Mouse (Mus musculus): Measurements from ENCODE around the gene F11. TPM values are rescaled to one million over a fixed set of nuclear protein-coding genes. Genes with fewer than 3 reads are reported as not detected.

The F11 gene
- not detected in 2 replicates for polyA plus RNA-seq (2015; fragmentation: Nextera tagmentation; extraction: Ambion mirVana)

GRCm38 (mm10) chr8:45261920-45262319 is at the start of gene F11:
Gene F11, minus strand, starts transcription at chr8:45262031.
- Histone ChIP-seq H3K4me1 (no peaks in the 10 kb centered on the region), H3K27ac (no peak within 1 kb of the TSS), H3K9ac (no peak within 1 kb of the TSS), H3K36me3 (replicated peaks) (no peaks in the 10 kb centered on the region), H3K9me3 (no peaks in the 10 kb centered on the region), H3K27me3 (replicated peaks) (no peaks in the 10 kb centered on the region), H3K4me3 (no peak within 1 kb of the TSS), H3K4me2 (no peak within 1 kb of the TSS)
- ATAC-seq (replicated peaks) = no peak
- 88% methylated on average over 10 of the region's 10 CpGs for WGBS

DNA sequence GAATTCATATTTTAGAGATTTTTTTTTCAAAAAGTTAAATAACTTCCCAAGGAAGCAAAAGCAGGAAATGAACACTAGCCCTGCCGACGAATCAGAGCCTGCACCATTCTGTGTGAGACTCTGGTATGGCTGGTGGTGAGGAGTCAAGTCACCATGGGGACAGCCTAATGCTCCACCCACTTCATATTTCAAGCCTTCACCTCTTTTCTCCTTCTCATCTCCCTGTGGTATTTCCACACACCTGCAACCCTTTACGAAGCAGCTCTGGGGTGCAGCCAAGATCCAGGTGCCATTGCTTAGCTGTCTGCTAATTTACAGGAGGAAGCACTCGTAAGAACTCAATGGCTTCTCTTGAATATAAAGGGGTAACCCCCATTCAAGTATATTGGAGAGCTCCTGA is 49.1 kb upstream of the F11 start:
- Histone ChIP-seq H3K27me3 (replicated peaks) (no peaks in the 10 kb centered on the region), H3K4me2 (no peak overlapping the region), H3K27ac (no peak overlapping the region), H3K9me3 (no peaks in the 10 kb centered on the region), H3K4me1 (no peaks in the 10 kb centered on the region), H3K4me3 (no peak overlapping the region), H3K9ac (no peak overlapping the region), H3K36me3 (replicated peaks) (no peaks in the 10 kb centered on the region)
- 81% methylated on average over 4 of the region's 4 CpGs for WGBS
- ATAC-seq (replicated peaks) = no peak

DNA sequence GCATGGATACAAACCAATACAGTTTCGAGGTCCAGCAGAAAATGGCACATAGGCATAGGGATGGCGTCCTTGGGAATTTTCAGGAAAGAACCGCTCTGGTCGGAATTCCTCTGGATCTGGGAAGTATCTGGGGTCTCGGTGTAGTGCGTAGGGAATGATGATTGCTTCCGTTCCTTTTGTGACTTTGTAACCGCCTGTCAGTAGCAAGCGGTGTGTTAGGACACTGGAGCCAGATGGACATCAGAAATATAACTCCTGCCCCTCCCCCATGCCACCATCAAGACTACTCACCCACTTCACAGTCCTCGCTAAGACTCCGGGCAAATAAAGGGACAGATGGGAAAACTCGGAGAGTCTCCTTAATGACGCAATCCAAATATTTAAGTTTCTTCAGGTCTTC is 46.5 kb upstream of the F11 start, which contains the start of gene Gm45753:
Gm45753 (minus strand) TSS at position 101 of the 400 bp plus-strand sequence.
- no peaks in the 10 kb centered on the region for H3K9me3 ChIP-seq
- no peak within 1 kb of the TSS for H3K4me2 ChIP-seq
- H3K4me1 ChIP-seq = no peaks in the 10 kb centered on the region
- no peak within 1 kb of the TSS for H3K4me3 ChIP-seq
- no peak for ATAC-seq (replicated peaks)
- no peaks in the 10 kb centered on the region for H3K36me3 ChIP-seq (replicated peaks)
- no peak within 1 kb of the TSS for H3K27ac ChIP-seq
- no peak within 1 kb of the TSS for H3K9ac ChIP-seq
- H3K27me3 ChIP-seq (replicated peaks) = no peaks in the 10 kb centered on the region
- 91% methylated on average over 13 of the region's 13 CpGs for WGBS

GRCm38 (mm10) chr8:45305479-45305878 is 43.6 kb upstream of the F11 start:
- Histone ChIP-seq H3K36me3 (replicated peaks) (no peaks in the 10 kb centered on the region), H3K4me3 (no peak overlapping the region), H3K27me3 (replicated peaks) (no peaks in the 10 kb centered on the region), H3K4me1 (no peaks in the 10 kb centered on the region), H3K27ac (no peak overlapping the region), H3K4me2 (no peak overlapping the region), H3K9ac (no peak overlapping the region), H3K9me3 (no peaks in the 10 kb centered on the region)
- 85% methylated on average over 1 of the region's 1 CpGs for WGBS
- no peak for ATAC-seq (replicated peaks)

DNA sequence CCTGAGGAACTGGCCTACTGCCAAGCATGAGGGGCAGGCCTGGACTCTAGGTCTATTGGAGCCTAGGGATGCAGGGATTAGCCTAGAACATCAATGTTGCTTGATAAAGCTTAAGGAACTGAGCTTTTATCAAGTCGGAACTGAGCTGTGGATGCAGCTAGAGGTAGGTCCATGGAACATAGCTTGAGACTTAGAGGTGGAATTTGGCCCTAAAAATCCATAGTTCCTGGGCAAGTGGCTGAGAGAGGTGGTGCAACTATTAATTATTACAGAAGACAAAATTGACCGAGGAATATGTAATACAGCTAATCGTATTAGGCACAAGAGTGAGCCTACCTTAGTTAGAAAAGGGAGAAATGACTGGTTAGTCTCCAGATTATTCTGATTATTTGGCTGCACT is 42.5 kb upstream of the F11 start:
- no peak overlapping the region for H3K4me3 ChIP-seq
- no peaks in the 10 kb centered on the region for H3K27me3 ChIP-seq (replicated peaks)
- H3K9me3 ChIP-seq = no peaks in the 10 kb centered on the region
- ATAC-seq (replicated peaks) = no peak
- H3K4me2 ChIP-seq = no peak overlapping the region
- no peaks in the 10 kb centered on the region for H3K4me1 ChIP-seq
- no peak overlapping the region for H3K9ac ChIP-seq
- 92% methylated on average over 3 of the region's 3 CpGs for WGBS
- no peak overlapping the region for H3K27ac ChIP-seq
- no peaks in the 10 kb centered on the region for H3K36me3 ChIP-seq (replicated peaks)

DNA sequence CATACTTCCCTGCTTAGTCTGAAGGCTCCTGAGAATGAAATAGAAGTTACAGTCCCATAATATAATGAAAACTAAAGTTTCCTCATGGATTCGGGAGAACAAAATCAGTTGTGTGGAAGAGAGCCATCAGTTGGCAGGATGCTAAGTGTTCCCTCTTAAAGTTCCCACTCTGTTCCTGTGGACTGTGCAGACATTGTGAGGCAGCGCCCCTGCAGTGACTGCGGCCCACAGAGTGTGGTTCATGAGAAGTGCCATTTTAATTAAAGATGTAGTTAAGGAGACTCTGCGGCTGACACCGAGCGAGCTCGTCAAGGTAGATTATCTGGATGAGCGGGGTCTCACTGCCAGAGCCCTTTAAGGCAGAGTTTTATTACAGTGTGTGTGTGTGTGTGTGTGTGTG is 40.6 kb upstream of the F11 start:
- 59% methylated on average over 8 of the region's 8 CpGs for WGBS
- ATAC-seq (replicated peaks) = peak; percentile 56; the same call in 1 of the 2 replicates

DNA sequence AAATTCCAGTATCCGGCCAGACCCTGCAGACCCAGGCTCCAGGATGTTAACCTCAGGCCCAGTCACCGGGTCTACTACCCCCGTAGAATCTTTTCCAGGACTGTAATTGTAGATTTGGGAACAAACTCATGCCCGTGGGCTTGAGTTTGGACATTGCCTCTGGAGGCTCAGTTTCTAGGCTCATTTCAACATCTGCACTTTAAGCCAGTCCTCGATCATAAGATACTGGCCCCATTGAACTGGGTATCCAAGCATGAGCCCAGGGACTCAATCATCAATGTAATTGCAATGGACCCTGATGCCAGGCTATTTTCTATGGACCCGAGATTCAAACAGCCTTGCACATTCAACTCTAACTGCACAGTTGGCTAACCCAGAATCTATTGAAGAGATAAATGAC is 33.4 kb upstream of the F11 start:
- Histone ChIP-seq H3K9me3 (no peaks in the 10 kb centered on the region), H3K27ac (no peak overlapping the region), H3K4me3 (no peak overlapping the region), H3K4me2 (no peak overlapping the region), H3K36me3 (replicated peaks) (no peaks in the 10 kb centered on the region), H3K9ac (no peak overlapping the region), H3K27me3 (replicated peaks) (no peaks in the 10 kb centered on the region), H3K4me1 (no peaks in the 10 kb centered on the region)
- WGBS = 95% methylated on average over 6 of the region's 6 CpGs
- no peak for ATAC-seq (replicated peaks)

More for the DNA sequence above, 40.6 kb upstream of the F11 start:
- no peak overlapping the region for H3K9ac ChIP-seq
- no peak overlapping the region for H3K4me2 ChIP-seq
- no peaks in the 10 kb centered on the region for H3K9me3 ChIP-seq
- no peaks in the 10 kb centered on the region for H3K36me3 ChIP-seq (replicated peaks)
- no peaks in the 10 kb centered on the region for H3K4me1 ChIP-seq
- H3K4me3 ChIP-seq = no peak overlapping the region
- no peak overlapping the region for H3K27ac ChIP-seq
- H3K27me3 ChIP-seq (replicated peaks) = no peaks in the 10 kb centered on the region

DNA sequence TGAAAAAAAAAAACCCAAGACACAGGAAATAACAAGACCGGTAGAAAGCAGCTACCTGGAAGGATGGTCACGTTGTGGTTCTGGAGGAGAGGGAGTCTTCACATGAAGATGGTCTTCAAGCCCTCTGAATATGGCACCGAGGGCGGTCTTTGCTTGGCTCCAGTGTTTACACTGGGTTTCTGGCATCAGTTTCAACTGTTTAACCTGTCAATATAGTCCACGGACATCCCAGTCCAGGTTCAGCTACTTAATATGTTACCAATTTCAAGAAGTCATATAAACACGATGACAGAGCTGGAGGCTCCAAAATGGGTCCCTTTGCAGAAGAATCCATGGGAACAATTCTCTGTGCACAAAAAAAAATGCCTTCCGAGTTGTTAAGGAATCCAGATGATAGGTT is 32.9 kb upstream of the F11 start, which contains the start of gene Klkb1:
Klkb1 (minus strand) TSS at position 173 of the 400 bp plus-strand sequence.
- Histone ChIP-seq H3K9me3 (no peaks in the 10 kb centered on the region), H3K4me3 (no peak within 1 kb of the TSS), H3K36me3 (replicated peaks) (no peaks in the 10 kb centered on the region), H3K4me1 (no peaks in the 10 kb centered on the region), H3K27ac (no peak within 1 kb of the TSS), H3K4me2 (no peak within 1 kb of the TSS), H3K27me3 (replicated peaks) (no peaks in the 10 kb centered on the region), H3K9ac (no peak within 1 kb of the TSS)
- 92% methylated on average over 7 of the region's 7 CpGs for WGBS
- ATAC-seq (replicated peaks) = no peak

GRCm38 (mm10) chr8:45291790-45292189 is 30.0 kb upstream of the F11 start:
- no peaks in the 10 kb centered on the region for H3K36me3 ChIP-seq (replicated peaks)
- WGBS = 87% methylated on average over 2 of the region's 2 CpGs
- H3K9me3 ChIP-seq = no peaks in the 10 kb centered on the region
- no peaks in the 10 kb centered on the region for H3K27me3 ChIP-seq (replicated peaks)
- H3K4me2 ChIP-seq = no peak overlapping the region
- no peaks in the 10 kb centered on the region for H3K4me1 ChIP-seq
- H3K9ac ChIP-seq = no peak overlapping the region
- ATAC-seq (replicated peaks) = no peak
- H3K27ac ChIP-seq = no peak overlapping the region
- no peak overlapping the region for H3K4me3 ChIP-seq

DNA sequence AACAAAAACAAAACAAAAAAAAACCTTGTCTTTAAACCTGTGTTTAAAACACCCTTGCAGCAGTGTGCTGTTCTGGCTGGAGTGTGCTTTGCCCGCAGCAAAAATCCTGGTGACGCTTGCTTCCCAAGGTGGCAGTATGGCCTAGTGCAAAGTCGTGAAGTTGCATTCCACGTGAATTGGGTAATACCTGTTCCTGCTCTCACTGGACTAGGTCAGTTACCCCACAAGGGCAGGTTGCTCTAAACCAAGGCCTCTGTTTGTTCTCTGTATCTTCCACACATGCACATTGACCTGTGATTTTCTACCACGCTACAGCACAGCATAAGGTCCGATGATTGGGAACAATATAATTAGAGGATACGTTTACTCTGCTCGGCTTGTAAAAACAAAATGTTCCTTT is 19.8 kb upstream of the F11 start:
- Histone ChIP-seq H3K27me3 (replicated peaks) (no peaks in the 10 kb centered on the region), H3K4me2 (no peak overlapping the region), H3K9ac (no peak overlapping the region), H3K36me3 (replicated peaks) (no peaks in the 10 kb centered on the region), H3K9me3 (no peaks in the 10 kb centered on the region), H3K4me3 (no peak overlapping the region), H3K27ac (no peak overlapping the region), H3K4me1 (no peaks in the 10 kb centered on the region)
- 82% methylated on average over 8 of the region's 8 CpGs for WGBS
- no peak for ATAC-seq (replicated peaks)

DNA sequence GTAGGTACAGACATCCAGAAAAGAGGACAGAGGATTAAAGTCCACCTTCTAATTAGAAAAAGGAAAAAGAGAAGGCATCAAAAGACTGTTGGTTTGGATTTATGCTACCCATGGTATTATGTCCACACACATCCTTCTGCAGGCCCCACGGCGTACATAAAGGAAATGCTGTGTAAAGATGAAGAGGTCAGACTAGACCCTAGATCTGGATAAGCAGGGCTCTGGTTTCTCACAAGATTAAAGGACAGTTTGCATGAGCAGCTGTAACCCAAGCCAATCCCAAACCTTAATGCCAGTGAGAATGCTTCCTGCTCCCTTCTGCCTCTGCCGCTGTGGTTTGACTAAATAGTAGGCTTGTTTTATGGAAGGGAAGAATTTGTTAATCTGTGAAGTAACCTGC is 15.6 kb upstream of the F11 start:
- no peak overlapping the region for H3K9ac ChIP-seq
- H3K36me3 ChIP-seq (replicated peaks) = no peaks in the 10 kb centered on the region
- WGBS = 79% methylated on average over 3 of the region's 3 CpGs
- H3K9me3 ChIP-seq = no peaks in the 10 kb centered on the region
- no peak overlapping the region for H3K4me2 ChIP-seq
- no peaks in the 10 kb centered on the region for H3K4me1 ChIP-seq
- H3K4me3 ChIP-seq = no peak overlapping the region
- H3K27ac ChIP-seq = no peak overlapping the region
- no peak for ATAC-seq (replicated peaks)
- no peaks in the 10 kb centered on the region for H3K27me3 ChIP-seq (replicated peaks)

- no peak overlapping the region for H3K9ac ChIP-seq
- WGBS = 84% methylated on average over 4 of the region's 4 CpGs
- no peak overlapping the region for H3K4me2 ChIP-seq
- no peak overlapping the region for H3K27ac ChIP-seq
- H3K27me3 ChIP-seq (replicated peaks) = no peaks in the 10 kb centered on the region
- no peaks in the 10 kb centered on the region for H3K9me3 ChIP-seq
- no peaks in the 10 kb centered on the region for H3K4me1 ChIP-seq
- H3K4me3 ChIP-seq = no peak overlapping the region
- ATAC-seq (replicated peaks) = no peak
- no peaks in the 10 kb centered on the region for H3K36me3 ChIP-seq (replicated peaks)
These were observed 12.5 kb upstream of the F11 start for GRCm38 (mm10) chr8:45274317-45274716.

DNA sequence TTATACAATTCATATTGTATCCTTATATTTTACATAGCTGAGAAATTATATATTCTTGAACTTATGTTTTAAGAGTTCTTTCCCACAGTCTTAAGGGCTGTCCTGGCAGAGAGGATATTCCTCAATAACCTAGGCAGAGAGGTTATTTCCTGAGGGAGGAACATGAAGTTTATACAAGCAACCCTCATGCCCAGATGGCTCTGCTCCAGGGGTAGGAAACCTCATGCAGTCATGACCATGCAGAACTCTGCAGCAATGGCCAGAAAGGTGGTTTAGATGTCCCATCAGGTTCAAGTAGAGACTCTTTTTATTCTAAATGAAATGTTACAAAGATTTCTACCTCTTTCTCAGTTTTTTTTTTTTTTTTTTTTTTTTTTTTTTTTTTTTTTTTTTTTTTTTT is 7.2 kb upstream of the F11 start:
- H3K9me3 ChIP-seq = no peaks in the 10 kb centered on the region
- H3K4me2 ChIP-seq = no peak overlapping the region
- H3K4me3 ChIP-seq = no peak overlapping the region
- no peaks in the 10 kb centered on the region for H3K27me3 ChIP-seq (replicated peaks)
- no peaks in the 10 kb centered on the region for H3K36me3 ChIP-seq (replicated peaks)
- no peak overlapping the region for H3K27ac ChIP-seq
- no peaks in the 10 kb centered on the region for H3K4me1 ChIP-seq
- H3K9ac ChIP-seq = no peak overlapping the region
- ATAC-seq (replicated peaks) = no peak

DNA sequence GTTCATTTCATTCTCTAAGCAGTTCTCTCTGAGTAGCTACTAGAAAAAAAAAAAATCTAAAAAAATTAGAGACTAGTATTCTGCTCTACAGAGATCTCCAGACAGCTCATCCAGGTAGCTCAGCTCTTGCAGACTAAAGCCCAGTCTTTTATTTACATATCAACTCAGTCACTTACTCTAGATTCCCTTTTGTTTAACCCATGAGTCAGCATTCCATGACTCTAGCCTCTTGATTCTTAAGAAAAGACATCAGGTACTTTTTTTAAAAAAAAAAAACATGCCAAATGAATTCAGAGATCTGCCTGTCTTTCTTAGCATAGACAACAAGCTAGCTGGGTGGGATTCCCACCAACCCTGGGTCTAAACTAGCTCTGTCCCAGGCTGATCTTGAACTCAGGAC is 6.7 kb upstream of the F11 start:
- no peak overlapping the region for H3K4me3 ChIP-seq
- no peak for ATAC-seq (replicated peaks)
- H3K27me3 ChIP-seq (replicated peaks) = no peaks in the 10 kb centered on the region

More for the DNA sequence above, 6.7 kb upstream of the F11 start:
- H3K27ac ChIP-seq = no peak overlapping the region
- H3K36me3 ChIP-seq (replicated peaks) = no peaks in the 10 kb centered on the region
- H3K4me1 ChIP-seq = no peaks in the 10 kb centered on the region
- H3K9me3 ChIP-seq = no peaks in the 10 kb centered on the region
- no peak overlapping the region for H3K4me2 ChIP-seq
- H3K9ac ChIP-seq = no peak overlapping the region
